Mouse (Mus musculus) megakaryocyte, embryonic 14.5 days (primary cell): ENCODE measurements around the gene Slc3a2.

Source experiments
- FLI1 ChIP-seq: IDR thresholded peaks from 2 replicates; pipeline ENCODE4 v1.6.1; 2012; ENCODE audit warnings: low read length, inconsistent platforms, mixed read lengths
- GATA1 ChIP-seq: IDR thresholded peaks from 3 replicates; pipeline ENCODE4 v1.6.1; 2012; ENCODE audit warnings: mixed read lengths, low read length, inconsistent platforms, borderline replicate concordance

DNA sequence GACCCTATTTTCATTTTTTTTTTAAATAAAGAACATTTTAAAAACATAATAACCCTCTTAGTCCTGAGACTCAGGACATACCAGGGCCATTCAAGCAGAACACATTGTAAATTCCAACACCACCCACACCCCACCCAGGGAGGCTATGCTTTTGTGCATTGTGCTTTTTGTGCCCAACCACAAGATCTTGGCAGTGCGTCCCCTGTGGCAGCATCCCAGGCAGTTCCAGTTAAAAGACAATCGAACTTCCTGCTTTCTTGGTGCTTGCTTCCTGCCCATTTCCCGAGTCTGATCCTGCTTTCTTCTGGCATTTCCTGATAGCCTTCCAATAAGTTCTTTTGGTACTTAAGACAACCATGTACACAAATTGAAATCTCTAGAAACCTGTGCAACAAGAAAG lies 20.7 kb downstream of the Slc3a2 start:
- TF ChIP-seq GATA1, result no peak
- no peak for TF ChIP-seq FLI1
